Mouse (Mus musculus) adrenal gland, adult (tissue): ENCODE results near the gene Wbp1.

Experiments
- DNase-seq, 2 experiments: peaks; one replicate each; pipeline ENCODE4 v3.0.0; 2022 to 2023; ENCODE audit warnings: low spot score in 1 of 2; ENCODE audit not compliant: inconsistent age in 2 of 2

Gene Wbp1

GRCm38 (mm10) chr6:83117616-83118015, 3.7 kb downstream of the Wbp1 start:
- DNase-seq, result peak in 1 of 2 experiments; percentile 79

GRCm38 (mm10) chr6:83117165-83117438, 4.3 kb downstream of the Wbp1 start:
- peak in 1 of 2 experiments; percentile 55 for DNase-seq

GRCm38 (mm10) chr6:83116373-83117164, 4.8 kb downstream of the Wbp1 start:
- DNase-seq, result peak in 1 of 2 experiments; percentile 62

GRCm38 (mm10) chr6:83115682-83116372, 5.5 kb downstream of the Wbp1 start:
- no peak for DNase-seq

- DNase-seq, result peak; percentile 96 to 98
Measured at GRCm38 (mm10) chr6:83115011-83115671, 6.2 kb downstream of the Wbp1 start, which contains the start of gene Mogs. Gene Mogs, plus strand, starts transcription at chr6:83115496.

- peak in 1 of 2 experiments; percentile 24 for DNase-seq
Measured at GRCm38 (mm10) chr6:83111510-83112136, 9.7 kb downstream of the Wbp1 start.

GRCm38 (mm10) chr6:83108762-83109668, 12.3 kb downstream of the Wbp1 start, which contains the start of gene Mrpl53:
Gene Mrpl53, plus strand, starts transcription at chr6:83109040.
- peak; percentile 89 to 97 for DNase-seq

GRCm38 (mm10) chr6:83107566-83108400, 13.6 kb downstream of the Wbp1 start:
- peak; percentile 83 to 94 for DNase-seq

- no peak for DNase-seq
Measured at GRCm38 (mm10) chr6:83104158-83104557, 17.2 kb downstream of the Wbp1 start.

GRCm38 (mm10) chr6:83103130-83103650, 18.2 kb downstream of the Wbp1 start:
- no peak for DNase-seq

- DNase-seq, result peak; percentile 84 to 92
Measured at GRCm38 (mm10) chr6:83101688-83102556, 19.4 kb downstream of the Wbp1 start.

GRCm38 (mm10) chr6:83101316-83101687, 20.1 kb downstream of the Wbp1 start, which contains the start of the genes Ccdc142 and Gm42688:
Gene Ccdc142, plus strand, starts transcription at chr6:83101601.
Gene Gm42688, plus strand, starts transcription at chr6:83101617.
- DNase-seq, result peak; percentile 94 to 97

GRCm38 (mm10) chr6:83098411-83098810, 22.9 kb downstream of the Wbp1 start:
- peak; percentile 75 to 95 for DNase-seq

- peak in 1 of 2 experiments; percentile 45 for DNase-seq
Measured at GRCm38 (mm10) chr6:83095968-83096367, 25.4 kb downstream of the Wbp1 start.

GRCm38 (mm10) chr6:83092416-83093127, 28.8 kb downstream of the Wbp1 start:
- DNase-seq, result peak in 1 of 2 experiments; percentile 64

- DNase-seq, result no peak
Measured at GRCm38 (mm10) chr6:83087926-83088260, 33.5 kb downstream of the Wbp1 start.

- peak; percentile 78 to 91 for DNase-seq
Measured at GRCm38 (mm10) chr6:83087205-83087925, 34.0 kb downstream of the Wbp1 start.
